Mouse (Mus musculus) brain, embryonic 18.5 days (tissue): ENCODE results near the gene Ppp1r9a.

Source experiments
- DNase-seq: peaks from one replicate; pipeline ENCODE4 v3.0.0-alpha.2; 2012; ENCODE audit warnings: low read depth, low spot score

Ppp1r9a gene

DNA sequence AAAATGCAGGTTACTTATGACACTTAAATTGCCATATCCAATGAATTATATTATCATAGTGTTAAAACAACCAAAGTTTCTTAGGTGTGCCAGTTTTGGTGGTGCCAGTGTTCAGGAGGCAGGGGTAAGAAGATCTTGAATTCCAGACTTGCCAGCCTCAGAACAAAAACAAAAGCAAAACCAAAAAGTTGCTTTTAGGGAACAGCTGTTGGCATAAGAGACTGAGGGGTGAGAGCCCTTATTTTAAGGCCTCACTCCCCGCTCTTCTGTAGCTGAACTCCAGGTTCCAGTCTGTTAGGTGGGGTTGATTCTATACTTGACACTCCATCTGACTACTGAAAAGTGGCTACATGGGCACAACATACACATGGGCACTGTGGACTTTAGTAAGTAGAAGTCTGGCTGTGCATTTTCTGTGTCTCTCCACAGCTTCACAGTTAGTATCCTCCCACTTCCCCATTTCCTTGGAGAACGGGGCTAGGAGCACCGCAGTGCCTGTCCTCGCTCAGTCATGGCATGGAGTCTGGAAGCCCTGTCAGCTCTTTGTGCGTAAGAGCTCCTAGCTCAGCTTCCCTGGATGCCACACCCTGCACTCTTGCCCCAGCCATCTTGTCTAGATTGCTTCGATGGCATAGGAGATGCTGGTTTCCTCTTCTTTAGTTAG lies 103.7 kb downstream of the Ppp1r9a start:
- DNase-seq, result no peak

DNA sequence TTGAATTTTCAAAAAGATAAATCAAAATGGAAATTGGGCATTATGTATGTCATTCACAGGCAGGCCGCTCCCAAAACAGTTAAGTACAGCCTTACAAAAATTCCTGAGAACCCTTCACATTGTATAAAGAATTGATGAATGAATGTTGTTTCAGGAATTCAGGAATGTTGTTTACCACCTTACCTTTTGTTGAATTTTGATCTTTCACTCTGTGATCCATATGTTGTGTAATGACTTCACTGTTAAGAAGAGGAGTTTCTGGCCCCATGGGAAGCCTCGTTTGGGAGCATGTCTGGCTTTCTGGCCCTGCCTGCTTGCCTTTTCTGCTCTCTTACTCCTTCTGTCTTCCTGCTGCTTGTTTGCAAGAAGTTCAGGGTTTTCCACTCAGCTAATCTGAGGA lies 105.4 kb downstream of the Ppp1r9a start:
- no peak for DNase-seq

DNA sequence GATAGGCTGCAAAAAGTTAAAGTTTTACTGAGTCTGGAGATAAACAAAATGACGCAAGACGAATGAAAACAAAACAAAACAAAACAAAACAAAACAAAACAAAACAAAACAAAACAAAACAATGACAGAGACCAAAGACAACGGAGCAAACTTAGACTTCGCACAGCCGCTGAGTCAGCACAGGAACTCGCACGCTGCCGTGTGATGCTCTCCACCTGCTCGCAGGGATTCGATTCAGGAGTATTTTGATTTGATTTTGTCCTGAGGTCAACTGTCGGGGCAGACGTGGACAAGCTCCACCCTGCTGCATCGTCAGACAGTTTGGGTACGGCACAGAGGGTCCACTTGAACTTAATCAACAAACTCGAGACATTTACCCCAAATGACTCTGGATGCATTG lies 105.9 kb downstream of the Ppp1r9a start:
- no peak for DNase-seq

DNA sequence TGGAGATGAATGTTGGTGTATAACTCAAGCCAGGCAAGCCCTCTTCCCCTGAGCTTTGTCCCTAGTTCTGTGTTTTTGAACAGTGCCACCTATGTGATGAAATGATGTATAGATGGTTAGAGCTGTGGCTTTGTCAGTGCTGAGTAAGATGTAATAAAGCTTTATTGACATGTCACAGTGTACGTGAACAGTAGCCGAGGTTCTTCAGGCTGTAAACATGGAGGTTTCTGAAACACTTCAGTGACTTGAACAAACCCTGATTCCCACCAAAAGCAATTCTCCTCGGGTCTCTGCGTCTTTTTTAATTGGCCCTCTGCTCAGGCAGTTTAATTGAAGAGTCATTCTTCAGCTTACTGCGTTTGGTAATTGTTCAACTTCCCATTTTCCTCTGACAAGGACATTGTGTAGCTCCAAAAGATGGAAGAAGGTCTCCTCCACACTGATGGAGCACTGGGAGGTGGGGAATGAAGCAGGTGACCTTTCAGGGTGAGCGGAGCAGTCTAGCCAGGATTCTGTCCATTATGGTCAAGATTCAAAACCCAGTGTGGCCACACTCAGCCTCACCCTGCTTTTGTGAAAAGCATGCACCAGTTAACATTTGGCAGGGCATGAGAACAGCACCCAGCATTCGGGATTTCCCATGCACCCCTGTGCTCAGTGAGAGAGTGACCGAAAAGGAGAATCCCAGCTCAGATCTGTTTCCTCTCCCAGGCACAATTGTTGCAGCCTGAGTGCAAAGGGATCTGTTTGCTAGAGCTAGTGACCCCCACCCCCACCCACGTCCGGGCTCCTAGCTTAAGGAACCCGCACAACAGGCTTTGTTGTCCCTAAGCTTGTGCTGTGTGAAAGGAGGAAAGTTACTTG lies 108.1 kb downstream of the Ppp1r9a start:
- DNase-seq, result no peak

DNA sequence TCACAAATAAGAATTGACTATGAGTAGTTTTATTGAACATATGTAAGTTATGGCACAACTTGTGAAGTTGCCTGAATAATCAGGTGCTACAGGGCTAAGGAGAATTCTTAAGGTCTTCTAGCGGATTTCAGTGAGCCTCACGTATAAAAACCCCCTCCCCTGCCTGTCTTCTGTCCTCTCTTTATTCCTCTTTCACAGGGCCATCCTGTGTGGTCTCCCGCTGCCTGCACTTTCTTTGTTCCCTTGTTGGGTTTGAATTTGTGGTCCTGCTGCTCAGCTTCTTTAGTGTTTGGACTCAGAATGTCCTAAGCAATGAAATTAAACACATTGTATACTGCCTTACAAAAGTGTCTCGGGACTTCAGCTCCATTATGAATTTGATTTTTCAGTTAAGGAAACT lies 110.1 kb downstream of the Ppp1r9a start:
- DNase-seq, result no peak

DNA sequence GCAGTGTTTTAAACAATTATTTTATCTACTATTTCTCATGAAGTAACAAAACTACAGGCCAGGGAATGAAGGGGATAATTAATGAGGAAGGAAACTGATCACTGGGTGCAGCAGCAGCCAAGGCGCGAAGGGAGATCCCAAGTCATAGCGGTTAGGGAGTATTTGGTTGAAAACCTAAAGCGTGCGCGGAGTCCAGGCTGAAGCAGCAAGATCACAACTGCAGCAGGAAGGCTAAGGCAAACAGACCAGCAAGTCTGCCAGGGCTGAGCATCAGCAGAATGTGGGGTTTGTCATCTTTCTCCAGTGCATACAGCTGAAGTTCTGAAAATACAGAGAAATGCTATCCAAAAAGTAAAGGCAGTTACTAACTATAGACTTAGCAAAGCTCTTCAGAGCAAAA lies 111.8 kb downstream of the Ppp1r9a start:
- DNase-seq, result no peak

DNA sequence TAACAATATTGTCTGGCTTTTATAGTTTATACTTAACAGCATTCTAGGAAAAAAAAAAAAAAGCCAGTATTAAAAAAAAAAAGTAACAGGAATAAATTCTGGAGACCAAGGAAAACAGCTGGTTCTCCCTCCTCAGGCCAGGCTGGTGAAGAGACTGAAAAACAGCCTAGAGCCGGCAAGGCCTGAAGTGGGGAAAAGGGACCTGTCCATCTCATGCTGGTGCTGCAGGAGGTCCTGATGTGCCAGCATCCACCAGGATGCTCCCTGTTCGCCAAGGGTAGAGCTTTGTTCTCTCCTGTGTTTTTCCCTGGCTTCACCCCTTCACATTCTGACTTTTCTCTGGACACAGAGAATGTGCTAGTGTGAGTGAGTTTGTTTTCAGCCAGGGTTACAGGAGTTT lies 112.5 kb downstream of the Ppp1r9a start:
- DNase-seq, result no peak

DNA sequence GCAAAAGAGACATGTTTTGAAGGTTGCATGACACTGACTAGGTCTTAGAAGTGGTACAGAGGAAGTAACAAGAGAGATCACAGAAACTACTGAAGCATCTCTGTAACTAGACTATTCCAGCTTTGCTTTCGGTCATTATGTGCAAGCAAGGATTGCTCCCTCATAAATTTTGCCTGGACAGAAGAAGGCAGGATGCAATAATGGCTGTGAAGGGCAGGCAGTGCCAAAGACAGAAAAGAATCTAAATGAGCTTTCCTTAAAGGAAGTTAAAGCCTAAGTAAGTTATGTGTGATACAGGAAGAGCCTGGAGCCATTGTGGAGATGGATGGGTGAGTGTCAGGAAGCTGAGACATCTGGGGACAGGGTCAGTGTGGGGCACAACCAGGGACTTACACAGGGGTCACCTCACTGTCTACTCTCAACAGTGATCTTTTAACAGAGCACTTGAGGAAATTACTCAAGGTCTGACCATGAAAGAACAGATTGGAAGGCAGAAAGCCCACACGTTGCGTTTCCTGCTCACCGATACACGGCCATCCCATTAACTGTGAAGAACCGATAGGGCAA lies 115.3 kb downstream of the Ppp1r9a start:
- DNase-seq, result no peak

DNA sequence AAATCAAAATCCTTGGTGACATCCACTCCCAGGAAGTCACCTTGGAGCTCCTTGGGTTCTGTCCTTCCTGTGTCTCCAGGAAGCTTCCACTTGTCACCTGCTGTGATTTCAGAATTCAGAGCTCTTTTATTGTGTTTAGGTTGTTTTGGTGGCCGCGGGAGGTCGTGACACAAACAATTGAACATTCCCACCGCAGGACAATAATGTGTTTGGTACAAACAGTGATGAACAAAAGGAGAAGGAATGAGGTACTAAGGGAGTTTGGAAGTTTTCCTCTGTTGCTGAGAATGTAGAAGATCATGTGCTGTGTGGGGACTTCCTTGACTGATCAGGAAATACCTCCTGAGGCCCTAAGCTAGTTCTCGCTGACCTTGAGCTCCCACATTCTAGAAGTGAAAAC lies 116.5 kb downstream of the Ppp1r9a start:
- DNase-seq, result no peak

DNA sequence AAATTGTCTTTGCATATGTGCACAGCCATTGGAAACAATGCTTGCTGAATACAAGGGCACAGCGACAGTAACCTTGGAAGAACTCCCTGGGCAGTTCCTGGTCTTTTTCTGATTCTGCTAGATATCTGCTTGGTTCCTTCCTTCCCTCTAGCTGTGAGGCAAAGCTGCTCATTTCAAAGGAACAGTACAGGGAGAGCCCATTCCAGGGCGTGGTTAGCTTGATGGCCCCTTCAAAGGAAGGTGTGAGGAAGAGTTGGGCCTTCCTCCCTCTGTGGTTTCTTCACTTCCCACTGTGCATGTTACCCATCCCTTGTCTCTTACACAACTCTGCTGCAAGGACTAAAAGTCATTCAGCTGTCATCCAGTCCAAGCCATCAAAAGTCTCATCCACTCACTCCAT lies 117.3 kb downstream of the Ppp1r9a start:
- DNase-seq, result no peak

DNA sequence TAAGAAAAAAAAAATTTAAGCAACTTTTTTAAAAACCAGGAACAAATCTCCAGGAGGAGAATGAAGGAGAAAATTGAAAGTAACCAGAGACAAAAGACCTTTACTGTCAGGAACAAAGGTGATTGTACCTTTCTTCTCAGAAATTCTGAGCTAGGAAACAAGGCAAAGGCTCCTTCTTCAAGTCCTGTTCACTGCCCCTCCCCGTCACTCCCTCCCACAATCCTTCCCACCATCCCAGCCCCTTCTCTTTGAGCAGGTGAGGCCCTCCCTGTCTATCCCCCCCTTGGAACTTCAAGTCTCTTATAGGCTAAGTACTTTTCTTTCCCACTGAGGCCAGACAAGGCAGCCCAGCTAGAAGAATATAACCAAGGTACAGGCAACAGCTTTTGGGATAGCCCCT lies 117.8 kb downstream of the Ppp1r9a start:
- no peak for DNase-seq

DNA sequence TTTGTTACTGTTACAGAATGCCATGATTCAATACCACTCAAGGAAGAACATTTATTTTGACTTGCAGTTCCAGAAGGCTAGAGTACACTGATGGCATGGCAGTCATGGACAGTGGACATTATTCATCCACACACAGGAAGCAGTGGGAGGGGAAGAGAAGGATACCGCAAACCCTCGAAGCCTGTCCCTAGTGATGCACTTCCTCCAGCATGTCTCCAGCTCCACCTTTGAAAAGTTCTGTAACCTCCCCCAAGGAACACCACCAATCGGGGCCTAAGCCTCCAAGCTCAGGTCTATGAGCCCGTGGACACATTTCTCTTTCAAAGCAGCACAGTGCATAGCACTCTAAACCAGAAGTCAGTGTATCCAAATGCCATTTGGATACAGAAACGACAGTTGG lies 120.0 kb downstream of the Ppp1r9a start:
- DNase-seq, result no peak

DNA sequence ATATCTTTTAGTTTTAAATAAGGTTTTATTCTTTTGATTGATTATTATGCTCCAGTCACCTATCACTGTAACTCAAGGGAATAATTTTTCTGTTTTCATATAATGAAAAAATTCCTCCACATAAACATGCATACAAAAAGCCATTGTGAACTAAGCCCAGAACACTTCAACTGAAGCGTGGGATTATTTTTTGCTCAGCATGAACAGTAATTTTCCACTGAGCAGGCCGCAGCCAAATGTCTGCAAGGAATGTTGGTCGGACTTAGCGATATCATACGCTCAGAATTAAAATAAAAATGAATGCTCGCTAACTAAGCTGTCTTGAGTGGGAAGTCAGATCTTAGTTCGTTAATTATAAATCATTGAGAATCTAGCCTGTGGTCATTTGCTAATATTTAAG lies 122.2 kb downstream of the Ppp1r9a start:
- no peak for DNase-seq

DNA sequence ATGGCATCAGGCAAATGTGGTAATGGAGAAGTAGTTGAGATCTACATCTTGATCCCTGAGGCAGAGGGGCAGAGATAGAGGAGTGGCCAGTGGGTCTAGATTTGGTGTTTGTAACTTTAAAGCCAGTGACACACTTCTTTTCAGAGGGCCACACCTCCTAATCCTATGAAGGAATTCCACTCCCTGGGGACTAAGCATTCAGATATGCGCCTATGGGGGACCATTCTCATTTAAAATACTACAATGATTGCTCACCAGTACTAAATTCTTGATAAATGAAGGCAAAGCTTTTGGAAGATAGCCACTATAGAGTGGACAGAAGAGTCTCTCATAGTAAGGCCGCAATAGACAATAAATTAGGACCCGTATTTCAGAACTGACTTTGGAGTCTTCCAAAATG lies 124.1 kb downstream of the Ppp1r9a start:
- no peak for DNase-seq

DNA sequence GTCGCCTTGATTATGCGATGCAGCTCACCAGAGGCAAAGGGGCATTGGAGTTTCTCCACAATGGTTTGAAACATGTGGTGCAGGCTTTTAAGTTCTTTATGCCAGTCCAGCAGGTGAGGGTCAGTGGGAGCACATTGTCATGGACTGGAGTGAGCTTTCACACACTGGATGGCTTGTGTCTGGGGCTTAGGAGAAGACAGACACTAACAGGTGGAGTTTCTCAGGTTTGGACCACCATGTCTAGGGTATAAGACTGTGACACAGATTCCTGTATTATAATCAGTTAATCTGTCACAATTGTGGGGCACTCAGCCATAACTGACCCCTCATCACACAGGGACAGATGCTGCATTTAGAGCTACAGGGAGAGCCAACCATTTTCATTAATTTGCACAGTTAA lies 124.5 kb downstream of the Ppp1r9a start:
- no peak for DNase-seq

DNA sequence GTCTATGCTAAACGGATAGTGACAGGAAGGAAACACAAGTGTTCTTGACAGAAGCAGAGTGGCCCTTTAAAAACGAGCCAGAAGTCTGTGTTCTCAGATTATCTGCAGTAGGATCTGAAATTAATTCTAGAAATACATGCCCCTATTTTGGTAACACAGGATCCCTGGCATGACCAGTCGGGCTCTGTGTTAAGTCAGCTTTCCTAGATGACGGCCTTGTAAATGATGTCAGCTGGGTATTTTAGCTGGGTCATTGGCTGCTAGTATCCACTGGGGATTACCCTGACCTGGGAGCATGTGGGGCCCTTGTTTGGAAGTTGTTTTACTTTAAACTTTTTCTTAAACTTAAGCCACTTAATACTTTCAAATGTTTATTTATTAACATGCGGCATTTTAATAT lies 125.1 kb downstream of the Ppp1r9a start:
- DNase-seq, result no peak

DNA sequence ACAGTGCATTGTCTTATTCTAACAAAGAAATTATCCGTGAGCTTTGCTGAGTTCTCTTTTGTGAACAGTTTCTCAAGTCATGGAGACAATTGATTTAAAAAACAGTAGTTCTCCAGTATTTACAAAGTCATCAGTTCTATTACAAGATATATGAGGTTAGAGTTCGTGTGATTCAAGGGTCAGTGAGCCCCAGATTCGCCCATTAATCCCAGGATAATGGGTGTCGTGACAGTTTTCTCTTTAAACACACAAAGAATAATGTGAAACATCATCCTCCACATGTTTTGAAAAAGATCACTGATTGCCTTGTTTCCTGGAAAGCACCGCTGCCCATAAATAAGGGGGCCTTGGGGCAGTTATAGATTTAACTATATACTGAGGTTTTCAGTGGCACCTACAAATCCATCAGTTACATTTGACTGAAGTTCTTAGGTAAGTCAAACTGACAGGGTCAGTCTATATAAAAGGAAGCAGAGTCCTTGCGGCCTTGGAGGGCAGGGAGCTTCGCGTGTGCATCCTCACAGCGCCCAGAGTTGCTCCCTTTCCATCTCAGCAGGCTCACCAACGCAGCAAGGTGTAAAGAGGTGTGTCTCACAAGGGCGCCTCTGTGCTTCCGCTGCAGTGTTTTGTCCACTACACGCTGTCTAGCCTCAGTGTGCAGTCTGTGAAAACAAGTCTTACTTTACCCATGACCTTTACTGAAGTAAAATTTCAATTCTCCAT lies 126.6 kb downstream of the Ppp1r9a start:
- DNase-seq, result no peak

DNA sequence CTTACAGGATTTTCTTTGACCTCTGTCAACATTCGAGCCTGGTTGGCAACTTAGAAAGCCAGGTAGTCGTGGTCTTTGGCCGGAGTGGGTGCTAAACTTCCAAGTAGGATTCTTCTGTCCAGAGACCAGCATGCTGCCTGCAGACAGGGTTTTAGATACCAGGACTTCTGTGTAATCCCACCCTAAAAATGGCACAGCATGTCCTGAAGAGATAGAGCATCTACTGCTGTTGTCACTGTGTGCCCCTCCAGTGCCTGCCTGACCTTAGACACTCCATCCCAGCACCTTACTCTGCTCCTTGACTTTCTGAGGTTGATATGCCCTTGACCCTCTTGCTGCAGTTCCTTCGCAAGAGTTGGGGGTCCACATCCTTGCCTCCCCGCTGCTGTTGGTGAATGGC lies 127.2 kb downstream of the Ppp1r9a start:
- DNase-seq, result no peak

DNA sequence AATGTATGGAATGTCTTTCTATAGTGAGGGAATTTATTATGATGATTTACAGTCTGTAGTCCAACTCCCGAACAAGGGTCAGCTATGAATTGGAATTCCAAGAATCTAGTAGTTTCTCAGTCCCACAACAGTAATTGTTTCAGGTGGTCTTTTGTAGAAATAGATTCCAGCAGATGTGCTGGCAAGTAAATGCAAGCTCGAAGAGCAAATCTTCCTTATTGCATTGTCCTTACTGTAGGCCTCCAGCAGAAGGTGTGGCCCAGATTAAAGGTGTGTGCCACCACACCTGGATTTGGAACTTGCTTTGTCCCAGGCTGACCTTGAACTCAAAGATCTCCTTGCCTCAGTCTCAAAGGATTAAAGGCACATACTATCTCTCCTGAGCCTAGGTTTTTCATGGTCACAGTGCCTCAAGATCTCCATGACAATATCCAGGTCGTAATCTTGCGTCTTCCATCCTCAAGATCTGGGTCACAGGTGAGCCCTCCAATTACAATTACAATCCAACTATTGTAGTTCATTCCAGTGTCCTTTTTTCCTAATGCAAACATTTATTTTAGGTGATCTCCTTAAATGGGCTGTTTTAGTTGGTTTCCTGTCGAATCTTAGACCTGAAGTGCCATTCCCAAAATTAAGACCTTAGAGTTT lies 130.4 kb downstream of the Ppp1r9a start:
- no peak for DNase-seq

DNA sequence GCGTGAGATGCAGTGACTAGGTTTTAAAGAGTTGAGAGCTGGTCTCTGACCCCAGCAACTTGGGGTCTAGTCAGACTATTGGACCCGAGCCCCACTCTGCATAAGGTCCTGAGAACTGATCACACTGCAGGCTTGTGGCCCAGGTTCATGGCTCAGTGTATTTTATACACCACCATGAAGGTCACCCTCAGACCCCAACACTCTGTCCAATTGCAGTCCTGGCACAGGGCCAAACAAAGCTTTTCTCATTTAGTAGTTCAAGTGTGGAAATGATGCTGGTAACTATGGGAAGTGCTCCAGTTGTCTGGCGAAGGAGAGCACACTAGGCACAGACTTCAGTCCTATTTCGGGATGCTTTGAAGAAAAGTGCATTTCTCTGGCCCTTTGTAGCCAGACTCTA lies 134.5 kb downstream of the Ppp1r9a start:
- DNase-seq, result no peak

DNA sequence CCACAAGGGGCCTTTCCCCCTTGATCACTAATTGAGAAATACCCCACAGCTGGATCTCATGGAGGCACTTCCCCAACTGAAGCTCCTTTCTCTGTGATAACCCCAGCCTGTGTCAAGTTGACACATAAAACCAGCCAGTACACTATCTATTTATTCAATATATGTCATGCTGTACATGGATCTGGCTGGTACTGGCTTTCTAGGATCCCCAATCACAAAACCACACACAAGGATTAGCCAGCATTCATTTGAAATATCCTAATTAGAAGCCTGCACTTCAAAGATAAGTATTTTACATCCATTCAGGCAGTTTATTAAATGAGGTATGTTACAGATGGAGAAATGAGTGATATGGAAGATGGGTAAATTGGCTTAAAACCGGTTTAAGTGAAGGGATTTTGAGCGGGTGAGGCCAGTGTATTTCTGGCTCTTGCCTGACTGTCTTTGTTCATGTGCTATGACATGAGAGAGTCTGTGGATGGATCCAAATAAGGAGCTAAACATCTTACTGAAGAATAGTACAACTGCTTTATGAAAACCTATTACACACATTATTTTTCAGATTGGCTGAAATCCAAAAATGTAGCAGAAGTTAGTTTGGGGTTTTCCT lies 135.5 kb downstream of the Ppp1r9a start:
- no peak for DNase-seq
